Mouse (Mus musculus): ENCODE results near the gene Stra6.

Gene Stra6

DNA sequence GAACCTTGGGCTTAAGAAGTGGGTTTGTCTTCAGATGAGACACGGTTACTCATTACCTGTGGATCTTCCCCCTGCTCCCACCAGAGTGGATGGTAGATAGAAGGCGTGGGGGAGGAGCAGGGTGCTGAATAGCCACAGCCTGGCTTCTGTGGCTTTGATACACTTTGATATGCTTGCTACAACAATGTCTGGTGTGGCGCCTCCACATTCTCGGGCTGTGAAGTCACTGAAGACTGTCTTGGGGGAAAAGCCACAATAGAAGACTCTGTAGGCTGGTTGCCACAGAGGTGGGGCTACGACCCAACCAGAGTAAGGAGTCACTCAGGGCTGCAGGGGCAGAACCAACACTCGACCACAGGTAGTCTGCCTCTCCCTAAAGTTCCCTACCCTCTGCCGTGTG is 68.1 kb downstream of the Stra6 start:
- no peak for DNase-seq (ENCODE audit: low spot score in 2 of 2)

DNA sequence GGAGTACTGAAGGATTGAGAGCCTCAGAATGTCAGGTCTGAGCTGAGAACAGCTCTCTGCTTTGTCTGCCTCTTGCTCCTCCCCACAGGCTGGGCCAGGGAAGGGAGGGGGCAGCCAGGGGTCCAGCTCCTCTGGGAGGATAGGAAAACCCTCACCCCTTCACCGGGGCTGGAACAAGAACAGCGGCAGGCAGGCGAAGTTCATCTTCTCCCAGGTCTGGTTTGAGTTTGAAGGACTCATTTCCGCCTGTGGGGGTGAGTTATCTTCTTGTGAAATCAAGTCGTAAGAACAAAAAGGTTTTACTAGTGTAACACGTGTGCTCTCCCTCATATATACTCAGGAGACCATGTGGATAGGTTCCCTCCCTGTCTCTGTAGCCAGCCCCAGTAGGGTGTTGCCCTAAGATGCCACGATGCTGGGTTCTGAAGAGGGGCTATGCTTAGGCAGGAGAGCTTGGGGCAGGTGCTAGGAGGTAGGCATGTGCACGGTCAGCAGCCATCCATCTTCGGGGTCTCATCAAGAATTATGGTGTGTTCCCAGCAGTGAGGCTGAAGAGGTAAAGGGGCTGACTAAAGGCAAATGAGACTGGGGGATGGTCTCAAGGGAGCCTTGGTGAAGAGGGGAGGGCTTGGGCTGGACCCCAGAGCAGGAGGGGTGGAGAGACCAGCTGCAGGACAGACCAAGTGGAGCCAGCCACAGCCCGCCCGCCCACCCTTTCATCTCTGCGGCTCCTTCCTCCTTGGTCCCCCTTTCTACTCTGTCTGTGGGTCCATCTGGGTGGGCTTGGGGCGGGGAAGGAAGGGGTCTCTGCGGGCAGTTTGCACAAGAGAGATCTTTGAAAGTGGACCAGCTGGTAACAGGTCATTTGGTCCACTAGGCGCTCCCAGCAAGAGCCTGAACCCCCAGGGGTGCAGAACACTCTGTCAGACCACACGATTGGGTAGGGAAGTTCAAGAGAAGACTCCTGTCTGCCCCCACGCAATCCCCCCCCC is 70.6 kb downstream of the Stra6 start:
- DNase-seq (ENCODE audit: low spot score in 2 of 2) = no peak

DNA sequence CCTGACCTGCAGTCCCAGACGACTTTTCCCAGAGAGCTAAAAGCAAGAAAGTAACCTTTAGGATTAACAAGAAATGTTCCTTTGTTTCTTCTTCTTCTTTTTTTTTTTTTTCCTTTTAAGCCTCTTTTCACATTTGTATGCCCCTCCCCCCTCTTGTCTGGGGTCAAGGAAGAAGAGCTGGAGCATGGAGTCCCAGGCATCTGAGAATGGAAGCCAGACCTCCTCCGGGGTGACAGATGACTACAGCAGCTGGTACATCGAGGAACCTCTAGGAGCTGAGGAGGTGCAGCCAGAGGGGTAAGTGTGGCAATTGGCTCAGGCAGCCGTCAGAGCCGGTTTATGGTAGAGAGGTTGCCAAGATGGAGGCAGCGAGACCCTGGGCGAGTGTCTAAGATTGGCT is 71.3 kb downstream of the Stra6 start:
- DNase-seq (ENCODE audit: low spot score in 2 of 2) = no peak

DNA sequence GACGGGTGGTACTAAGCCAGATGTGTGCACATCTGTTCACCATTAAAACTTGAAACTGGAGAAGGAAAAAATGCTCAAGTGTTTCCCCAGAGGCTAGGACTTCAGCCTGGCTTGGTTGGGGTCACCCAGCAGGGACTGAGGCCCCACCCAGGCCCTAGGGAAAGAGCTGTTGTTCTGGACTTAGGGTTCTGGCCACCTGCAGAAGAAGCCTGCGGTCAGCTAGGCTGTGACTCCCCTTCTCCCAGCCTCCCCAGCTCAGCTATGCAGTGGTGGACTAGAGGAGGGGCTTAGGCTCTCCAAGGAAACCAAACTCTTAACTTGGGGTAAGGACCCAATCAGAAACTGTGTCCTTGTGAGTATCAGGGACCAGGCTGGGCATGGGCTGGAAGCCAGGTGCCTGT is 72.3 kb downstream of the Stra6 start:
- DNase-seq (ENCODE audit: low spot score in 2 of 2) = no peak

DNA sequence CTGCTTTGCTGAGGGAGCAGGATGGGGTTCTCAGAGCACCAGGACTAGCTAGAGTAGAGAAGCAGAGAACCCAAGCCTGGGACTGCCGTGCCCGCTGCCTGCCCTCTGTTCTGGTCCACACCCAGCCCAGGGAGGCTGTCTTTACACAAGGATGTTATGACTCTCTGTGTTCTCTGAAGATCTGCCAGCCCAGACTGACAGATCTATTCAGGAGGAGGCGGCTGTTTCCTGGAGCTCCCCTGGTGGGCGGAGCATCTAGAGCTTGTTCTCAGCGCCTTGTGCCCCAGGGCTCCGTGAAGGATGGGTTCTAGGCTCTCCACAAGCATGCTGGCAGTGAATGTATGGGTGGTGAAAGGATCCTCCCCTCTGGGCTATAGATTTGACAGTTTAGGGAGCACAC is 76.4 kb downstream of the Stra6 start:
- DNase-seq (ENCODE audit: low spot score in 2 of 2) = peak in 1 of 2 experiments; percentile 19

DNA sequence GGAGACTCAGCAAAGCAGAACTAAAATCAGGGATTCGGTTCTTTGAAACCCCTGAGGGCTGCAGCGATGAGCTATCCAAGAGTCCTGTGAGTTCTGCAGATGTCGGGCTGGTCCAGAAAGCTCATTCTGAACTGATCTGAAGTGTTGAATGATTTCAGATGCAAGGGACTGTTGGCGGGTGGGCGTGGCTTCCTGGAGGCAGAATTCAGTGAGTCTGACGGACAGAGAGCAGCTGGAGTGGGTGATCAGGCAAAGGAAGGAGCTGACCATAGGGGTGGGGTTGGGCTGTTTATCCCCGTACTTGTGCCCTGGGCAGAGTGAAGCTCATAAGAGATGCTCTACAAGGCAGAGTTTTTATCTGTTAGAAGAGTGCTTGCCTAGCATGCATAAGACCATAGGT is 79.8 kb downstream of the Stra6 start:
- no peak for DNase-seq (ENCODE audit: low spot score in 2 of 2)

DNA sequence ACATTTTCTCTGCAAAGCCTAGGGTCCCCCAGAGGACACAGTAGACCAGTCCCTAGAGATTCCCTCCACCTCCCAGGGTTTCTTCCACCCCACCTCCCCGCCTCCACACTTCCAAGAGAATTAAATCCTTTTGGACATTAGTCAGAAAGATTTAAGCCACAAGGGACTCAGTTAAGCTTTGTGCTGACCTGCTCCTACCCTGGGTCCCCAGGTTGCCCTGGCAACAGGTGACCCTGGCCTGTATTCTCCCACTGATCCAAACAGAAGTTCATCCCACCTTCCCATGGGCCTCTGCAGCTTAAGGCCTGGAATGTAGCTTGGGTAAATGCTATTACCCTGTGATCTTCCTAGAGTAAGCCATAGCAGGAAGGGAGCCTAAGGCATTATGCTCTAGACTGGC is 81.1 kb downstream of the Stra6 start:
- DNase-seq (ENCODE audit: low spot score in 2 of 2) = no peak

DNA sequence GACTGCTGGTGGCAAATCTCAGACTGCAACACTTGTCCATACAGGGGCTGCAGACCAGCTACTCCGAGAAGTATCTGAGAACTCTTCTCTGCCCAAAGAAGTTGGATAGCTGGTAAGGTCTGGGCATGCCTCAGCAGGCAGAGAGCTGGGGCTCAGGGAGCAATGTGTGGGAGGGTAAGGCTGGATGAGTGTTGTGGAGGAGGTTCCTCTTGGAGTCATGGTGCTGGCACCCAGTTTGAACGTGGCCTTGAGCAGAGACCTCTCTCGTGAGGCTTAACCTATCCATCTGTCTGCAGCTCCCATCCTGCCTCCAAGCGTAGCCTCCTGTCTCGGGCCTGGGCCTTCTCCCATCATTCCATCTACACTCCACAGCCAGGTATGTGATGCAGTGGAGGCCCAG is 81.8 kb downstream of the Stra6 start:
- DNase-seq (ENCODE audit: low spot score in 2 of 2) = no peak

DNA sequence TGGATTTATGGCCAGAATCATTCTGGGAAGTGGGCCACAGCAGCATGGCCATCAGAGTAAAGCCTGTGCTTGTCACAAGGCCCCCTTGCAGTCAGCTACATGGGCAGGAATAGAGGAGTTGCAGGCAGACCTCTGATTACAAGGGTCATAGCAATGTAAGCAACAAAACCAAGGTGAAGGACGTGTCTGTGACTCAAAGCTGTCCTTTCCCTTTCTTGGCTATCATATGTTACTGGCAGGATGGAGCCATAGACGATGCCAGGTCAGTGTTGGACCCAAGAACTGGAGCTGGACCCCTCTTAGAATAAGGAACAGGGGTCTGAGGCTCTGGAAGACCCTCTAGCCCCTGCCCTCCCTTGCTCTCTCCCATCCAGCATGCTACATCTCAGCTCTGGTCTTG is 85.2 kb downstream of the Stra6 start:
- no peak for DNase-seq (ENCODE audit: low spot score in 2 of 2)

DNA sequence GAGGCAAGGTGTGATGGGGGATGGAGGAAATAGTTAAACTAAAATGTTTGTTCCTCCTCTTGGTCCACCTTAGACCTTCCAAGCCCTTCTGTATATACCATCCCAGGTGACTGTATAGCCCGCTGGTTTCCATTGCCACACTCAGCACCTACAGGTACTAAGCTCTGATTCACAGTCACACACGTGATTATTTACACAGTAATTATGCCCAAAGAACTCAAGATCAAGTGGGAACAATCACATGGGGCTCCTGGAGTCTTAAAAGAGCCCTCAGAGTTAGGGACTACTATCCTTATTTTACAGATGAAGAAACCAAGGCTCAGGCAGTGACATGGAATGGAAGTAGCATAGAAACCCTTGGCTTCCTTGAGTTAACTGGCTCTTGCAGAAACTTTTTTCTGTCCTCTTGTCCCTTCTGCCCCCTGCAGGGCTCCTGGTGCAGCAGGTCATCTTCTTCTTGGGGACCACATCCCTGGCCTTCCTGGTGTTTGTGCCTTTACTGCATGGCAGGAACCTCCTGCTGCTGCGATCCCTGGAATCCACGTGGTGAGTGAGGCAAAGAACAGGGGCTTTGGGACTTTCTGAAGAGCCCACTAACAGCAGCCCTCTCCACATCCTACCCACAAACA is 87.3 kb downstream of the Stra6 start:
- no peak for DNase-seq (ENCODE audit: low spot score in 2 of 2)

DNA sequence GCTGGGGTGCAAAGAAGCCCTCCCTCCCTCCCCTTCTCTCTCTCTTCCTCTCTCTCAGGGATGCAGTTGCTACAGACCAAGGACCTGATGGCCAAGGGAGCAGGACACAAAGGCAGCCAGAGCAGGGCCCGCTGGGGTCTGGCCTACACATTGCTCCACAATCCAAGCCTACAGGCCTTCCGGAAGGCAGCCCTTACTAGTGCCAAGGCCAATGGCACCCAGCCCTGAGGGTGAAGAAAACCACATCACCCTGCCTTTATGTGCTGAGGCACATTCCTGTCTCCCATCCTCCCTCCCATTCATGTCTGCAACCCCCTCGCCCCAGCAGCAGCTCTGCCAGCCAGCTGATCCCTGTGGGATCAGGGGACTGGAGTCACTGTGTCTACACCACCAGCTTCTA is 89.5 kb downstream of the Stra6 start:
- no peak for DNase-seq (ENCODE audit: low spot score in 2 of 2)

DNA sequence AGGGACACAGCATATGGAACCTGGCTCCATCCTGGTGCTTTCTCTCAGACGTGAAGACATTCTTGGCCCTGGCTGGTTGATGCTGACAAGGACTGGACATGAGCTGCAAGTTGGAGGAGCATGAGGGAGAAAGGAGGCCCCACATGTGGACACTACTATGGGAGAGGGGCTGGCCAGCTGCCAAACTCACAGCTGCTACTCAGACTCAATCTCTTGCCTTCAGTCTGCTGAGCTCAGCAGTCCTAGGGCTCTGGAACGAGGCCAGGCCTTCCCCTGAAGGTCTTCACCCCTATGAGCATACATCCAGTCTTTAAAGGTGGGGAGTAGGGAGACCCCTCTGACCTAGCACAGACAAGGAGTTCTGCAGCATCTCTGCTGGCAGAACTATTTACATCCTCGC is 91.8 kb downstream of the Stra6 start:
- no peak for DNase-seq (ENCODE audit: low spot score in 2 of 2)

DNA sequence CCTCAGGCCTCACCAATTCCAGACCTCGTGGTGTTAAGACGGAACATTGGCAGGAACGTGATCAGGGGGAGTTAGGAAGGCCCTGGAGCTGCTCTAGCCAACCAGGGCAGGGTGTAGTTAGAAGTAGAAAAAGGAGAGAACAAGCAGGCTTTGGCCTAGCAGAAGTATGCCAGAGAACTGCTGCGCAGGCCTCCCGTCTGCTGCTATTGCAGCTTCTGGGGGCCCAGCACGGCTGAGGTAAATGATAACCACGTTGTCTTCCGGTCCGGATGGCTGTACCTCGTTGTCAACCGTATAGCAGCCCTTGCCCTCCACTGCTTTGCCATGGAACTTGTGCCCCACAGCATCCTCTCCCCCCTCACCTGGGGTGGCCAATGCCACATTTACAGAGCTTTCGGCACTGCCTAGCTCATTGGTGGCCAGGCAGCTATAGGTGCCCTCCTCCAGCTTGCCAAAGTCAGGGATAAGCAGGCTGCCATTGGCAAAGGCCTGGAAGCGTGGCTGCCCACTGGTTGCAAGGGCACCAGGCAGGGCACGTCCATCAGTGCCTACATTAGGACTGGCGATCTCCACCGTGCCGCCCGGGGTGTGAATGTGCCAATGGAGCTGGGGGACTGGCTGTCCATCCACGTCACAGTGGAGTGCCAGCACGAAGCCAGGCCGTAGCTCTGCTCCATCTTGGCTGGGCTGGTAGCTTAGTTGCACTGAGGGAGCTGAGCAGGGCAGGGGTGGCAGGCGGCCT is 93.4 kb downstream of the Stra6 start:
- DNase-seq (ENCODE audit: low spot score in 2 of 2) = no peak

DNA sequence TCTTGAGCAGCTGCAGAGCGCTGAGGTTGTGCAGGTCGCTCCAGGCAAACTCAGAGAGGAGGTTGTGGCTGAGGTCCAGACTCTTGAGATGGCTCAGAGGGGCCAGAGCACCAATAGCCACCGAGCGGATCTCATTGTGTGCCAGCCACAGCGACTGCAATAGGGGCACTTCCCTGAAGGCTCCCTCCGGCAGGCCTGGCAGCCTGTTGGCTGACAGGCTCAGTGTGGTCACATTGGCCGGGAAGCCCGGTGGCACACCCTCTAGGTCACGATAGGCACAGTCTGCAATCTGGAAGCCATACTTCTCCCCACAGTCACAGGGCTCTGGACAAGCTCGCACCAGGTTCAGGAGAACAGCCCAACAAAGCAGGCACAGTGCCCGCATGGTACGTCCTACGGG is 94.2 kb downstream of the Stra6 start:
- no peak for DNase-seq (ENCODE audit: low spot score in 2 of 2)

DNA sequence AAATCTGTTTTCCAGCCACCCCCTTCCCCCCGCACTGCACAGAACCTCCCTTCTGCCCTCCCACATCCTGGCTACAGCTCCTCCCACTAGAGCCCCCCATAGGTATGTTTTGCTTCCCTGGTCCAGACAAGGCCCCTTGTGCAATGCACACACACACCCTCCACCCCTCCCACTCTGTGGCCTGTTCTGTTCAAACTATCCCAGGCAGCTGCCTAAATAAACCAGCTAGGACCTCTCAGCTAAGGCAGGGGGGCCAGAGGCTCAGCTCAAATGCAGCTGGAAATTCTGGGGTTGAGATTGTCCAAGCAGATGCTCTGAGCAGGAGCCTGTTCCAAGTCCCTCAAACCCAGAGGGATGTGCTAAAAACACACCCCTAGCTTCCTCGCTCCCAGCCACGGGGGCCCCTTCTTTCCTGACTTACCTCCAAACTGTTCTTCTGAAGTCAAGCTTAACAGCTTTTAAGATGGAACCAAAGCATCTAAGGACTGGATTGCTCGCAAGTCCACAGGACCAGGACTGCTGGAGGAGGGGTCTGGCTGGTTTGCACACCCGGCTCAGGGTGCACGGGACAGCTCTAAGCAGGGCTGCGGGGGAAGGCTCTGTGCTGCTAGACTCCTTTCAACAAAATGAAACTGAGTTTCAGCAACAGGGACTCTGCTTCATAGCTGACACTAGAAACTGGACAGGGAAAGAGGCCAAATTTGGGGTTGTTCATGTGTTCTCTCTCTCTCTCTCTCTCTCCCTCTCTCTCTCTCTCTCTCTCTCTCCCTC is 95.1 kb downstream of the Stra6 start:
- DNase-seq (ENCODE audit: low spot score in 2 of 2) = no peak

DNA sequence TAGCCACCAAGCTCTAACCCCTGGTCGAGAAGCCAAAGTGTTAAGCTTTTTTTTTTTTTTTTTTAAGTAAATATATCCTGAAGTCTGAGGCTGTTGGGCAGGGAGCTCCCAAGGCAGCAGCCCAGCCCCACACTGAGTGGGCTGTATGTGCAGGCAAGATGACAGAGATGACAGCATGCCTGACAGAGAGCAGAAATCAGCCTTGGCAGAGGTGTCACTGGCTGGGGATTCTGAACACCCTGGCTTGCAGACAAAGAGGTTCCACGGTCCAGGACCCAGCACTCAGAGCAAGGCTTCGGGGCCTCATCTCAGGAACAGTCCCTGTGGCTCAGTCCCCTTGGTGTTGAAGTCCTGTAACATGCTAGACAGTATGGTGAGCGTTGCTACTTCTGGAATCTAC is 96.3 kb downstream of the Stra6 start:
- DNase-seq (ENCODE audit: low spot score in 2 of 2) = no peak

DNA sequence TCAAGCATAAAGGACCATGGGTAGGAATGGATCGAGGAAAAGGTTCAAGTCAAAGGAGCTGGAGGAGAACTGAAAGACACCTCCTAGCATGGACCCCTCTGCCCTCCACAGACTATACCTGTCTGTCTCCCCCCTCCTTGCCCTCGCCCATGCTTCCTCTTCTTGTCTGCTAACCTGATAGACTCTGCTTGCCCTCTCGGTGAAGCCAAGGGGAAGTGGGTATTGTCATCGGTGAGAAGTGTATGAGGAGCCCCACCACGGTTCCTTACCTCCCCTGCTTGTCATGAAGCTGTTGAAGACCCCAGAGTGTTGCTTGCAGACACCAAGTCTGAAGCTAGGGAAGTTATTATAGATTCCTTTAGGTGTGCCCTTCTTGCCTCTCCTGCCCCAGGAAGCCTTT is 96.7 kb downstream of the Stra6 start:
- peak in 1 of 2 experiments; percentile 7 for DNase-seq (ENCODE audit: low spot score in 2 of 2)

DNA sequence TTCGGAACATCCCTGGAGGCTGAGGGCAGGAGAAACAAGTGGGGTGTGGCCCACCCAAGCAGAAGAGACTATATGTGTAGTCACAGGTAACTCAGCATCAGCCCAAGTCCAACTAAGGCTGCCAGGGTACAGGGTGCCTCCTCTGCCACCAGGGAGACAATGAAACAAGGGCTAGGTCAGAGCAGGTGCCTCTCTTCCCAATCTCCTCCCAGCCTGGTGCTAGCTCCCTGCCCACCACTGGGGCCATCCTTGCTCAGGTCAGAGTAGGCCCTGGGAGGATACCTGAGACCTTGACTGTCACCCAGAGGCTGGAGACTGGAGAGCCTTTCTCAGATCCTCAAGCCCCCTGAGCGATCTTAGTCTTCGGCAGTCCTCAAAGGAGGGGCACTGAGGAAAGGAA is 98.6 kb downstream of the Stra6 start:
- DNase-seq (ENCODE audit: low spot score in 2 of 2) = no peak

DNA sequence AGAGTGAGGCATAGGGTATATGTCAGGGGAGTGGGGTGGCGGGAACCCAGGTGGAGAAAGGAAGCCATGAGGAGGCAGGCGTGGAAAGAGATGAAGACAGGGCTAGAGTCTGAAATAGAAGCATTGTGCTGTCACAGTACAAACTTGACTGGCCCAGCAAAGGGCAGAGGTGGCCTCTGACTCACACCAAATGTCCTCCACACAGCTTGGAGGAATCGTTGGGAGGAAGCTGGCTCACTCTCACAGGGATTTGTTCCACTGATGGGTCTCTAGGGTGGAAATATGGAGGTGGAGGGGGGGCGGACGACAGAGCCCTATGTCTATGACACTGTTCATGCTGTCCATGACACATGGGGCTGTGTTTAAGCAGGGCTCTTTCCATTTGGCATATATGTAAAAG is 99.6 kb downstream of the Stra6 start:
- DNase-seq (ENCODE audit: low spot score in 2 of 2) = no peak

DNA sequence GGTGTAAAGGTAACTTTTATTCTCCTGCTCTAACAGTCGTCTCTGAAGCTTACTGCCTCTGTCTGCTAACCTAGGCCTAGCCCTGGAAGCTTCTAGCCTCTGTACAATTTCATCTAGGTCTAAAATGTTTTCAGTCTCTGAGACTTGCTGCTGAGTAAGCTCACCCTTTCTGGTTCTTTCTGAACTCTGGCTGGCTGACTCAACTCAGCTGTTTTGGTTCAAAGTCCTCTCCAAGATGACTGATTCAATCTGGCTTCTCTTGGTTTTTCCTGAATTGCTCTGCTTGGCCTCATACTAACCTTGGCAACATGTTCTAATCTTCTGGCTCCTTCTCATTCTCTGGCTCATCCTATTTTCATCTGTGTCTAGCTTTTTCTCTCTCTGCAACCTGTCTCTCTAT is 102.2 kb downstream of the Stra6 start:
- no peak for DNase-seq (ENCODE audit: low spot score in 2 of 2)

DNA sequence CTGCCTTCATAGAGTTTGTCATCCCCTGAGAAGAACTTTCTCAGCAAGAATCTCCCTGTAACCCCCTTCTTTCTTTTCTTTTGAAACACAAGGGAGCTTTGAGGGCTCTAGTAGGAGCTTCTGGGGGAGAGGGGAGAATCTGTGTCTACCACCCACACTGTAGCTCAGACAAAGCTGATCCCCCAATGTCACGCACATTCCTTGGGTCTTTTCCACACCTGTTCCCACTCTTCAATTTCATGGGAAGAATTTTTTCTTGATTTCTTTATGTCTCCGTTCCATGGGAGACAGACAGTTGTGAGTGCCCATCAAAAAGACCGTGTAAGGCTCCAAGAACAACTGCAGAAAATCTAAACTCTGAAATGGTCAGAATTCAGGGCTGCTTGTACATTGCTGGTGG is 105.3 kb downstream of the Stra6 start:
- DNase-seq (ENCODE audit: low spot score in 2 of 2) = no peak

DNA sequence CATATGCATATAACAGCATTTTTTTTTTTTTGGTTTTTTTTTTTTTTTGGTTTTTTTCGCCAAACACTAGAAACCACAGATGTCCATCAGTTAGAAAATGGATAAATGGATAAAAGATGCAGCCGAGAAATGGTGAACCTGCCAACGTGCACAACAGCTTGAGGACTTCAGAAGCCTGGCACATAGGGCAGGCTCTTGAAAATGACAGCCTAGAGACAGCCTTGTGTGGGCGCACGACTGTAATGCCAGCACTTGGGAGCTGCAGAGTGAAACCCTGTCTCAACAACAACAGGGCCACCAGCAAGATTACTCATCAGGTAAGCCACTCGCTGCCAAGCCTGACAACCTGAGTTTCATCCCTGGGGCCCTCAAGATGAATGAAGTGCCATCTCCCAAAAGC is 105.8 kb downstream of the Stra6 start:
- no peak for DNase-seq (ENCODE audit: low spot score in 2 of 2)

Data from natural killer cell, adult 2 months (primary cell).